Mouse (Mus musculus): ENCODE measurements around the gene Riok2.

The Riok2 gene

GRCm38 (mm10) chr17:17403038-17403437, 28.9 kb downstream of the Riok2 start:
- H3K4me3 ChIP-seq (replicated peaks; ENCODE audit: low read length) = 0 out of 2 replicates have a peak overlapping the region, but pooled peaks have one; percentile 14
- TF ChIP-seq POU5F1 (IDR thresholded peaks at IDR 0.05; ENCODE audit: borderline replicate concordance, low read length) (no peak), NANOG (IDR thresholded peaks at IDR 0.05; ENCODE audit: borderline replicate concordance, low read length) (no peak), CTCF (conservative IDR thresholded peaks at IDR 0.05; ENCODE audit: low read length) (no peak)
- no peaks in the 10 kb centered on the region for H3K27me3 ChIP-seq (ENCODE audit: insufficient read depth, low read length)
- H3K9me3 ChIP-seq (ENCODE audit: low read length) = no peaks in the 10 kb centered on the region
- peaks cover 49% of the 10 kb centered on the region for H3K4me1 ChIP-seq (replicated peaks; ENCODE audit: low read depth, low read length)
- no peaks in the 10 kb centered on the region for H3K36me3 ChIP-seq (ENCODE audit: insufficient read depth, low read length)

- Histone ChIP-seq H3K27me3 (ENCODE audit: insufficient read depth, low read length) (no peaks in the 10 kb centered on the region), H3K4me3 (replicated peaks; ENCODE audit: low read length) (no peak overlapping the region), H3K9me3 (ENCODE audit: low read length) (no peaks in the 10 kb centered on the region), H3K36me3 (ENCODE audit: insufficient read depth, low read length) (no peaks in the 10 kb centered on the region), H3K4me1 (replicated peaks; ENCODE audit: low read depth, low read length) (peaks cover 55% of the 10 kb centered on the region)
- TF ChIP-seq NANOG (IDR thresholded peaks at IDR 0.05; ENCODE audit: borderline replicate concordance, low read length) = no peak
- no peak for TF ChIP-seq CTCF (conservative IDR thresholded peaks at IDR 0.05; ENCODE audit: low read length)
- TF ChIP-seq POU5F1 (IDR thresholded peaks at IDR 0.05; ENCODE audit: borderline replicate concordance, low read length) = no peak
Measured at GRCm38 (mm10) chr17:17403578-17404112, 29.5 kb downstream of the Riok2 start.

- TF ChIP-seq NANOG (IDR thresholded peaks at IDR 0.05; ENCODE audit: borderline replicate concordance, low read length) (no peak), POU5F1 (IDR thresholded peaks at IDR 0.05; ENCODE audit: borderline replicate concordance, low read length) (no peak), CTCF (conservative IDR thresholded peaks at IDR 0.05; ENCODE audit: low read length) (no peak)
- no peak overlapping the region for H3K4me3 ChIP-seq (replicated peaks; ENCODE audit: low read length)
- peaks cover 68% of the 10 kb centered on the region for H3K4me1 ChIP-seq (replicated peaks; ENCODE audit: low read depth, low read length)
- no peaks in the 10 kb centered on the region for H3K9me3 ChIP-seq (ENCODE audit: low read length)
- H3K27me3 ChIP-seq (ENCODE audit: insufficient read depth, low read length) = no peaks in the 10 kb centered on the region
- H3K36me3 ChIP-seq (ENCODE audit: insufficient read depth, low read length) = no peaks in the 10 kb centered on the region
Measured at GRCm38 (mm10) chr17:17404811-17405544, 30.9 kb downstream of the Riok2 start.

DNA sequence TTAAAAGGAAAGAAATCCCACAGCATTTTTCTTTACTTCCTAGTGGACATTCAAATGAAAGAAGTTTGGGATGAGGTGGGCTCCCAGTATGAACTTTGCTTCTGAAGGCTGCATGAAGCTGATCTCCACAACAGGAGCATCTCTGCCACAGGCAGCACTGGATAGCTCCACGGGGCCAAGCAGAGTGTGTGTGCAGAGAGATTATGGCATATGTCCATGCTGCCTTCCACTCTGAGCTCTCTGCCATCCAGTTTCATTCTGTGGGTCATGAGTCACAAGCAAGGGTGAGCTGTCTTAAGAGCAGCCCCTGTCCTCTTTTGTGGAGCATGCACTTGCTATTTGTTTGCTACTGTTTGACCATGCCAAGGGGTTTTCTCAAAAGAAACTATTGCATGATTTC, 31.5 kb downstream of the Riok2 start:
- Histone ChIP-seq H3K4me3 (replicated peaks; ENCODE audit: low read length) (no peak overlapping the region), H3K9me3 (ENCODE audit: low read length) (no peaks in the 10 kb centered on the region), H3K4me1 (replicated peaks; ENCODE audit: low read depth, low read length) (peaks cover 74% of the 10 kb centered on the region), H3K27me3 (ENCODE audit: insufficient read depth, low read length) (no peaks in the 10 kb centered on the region), H3K36me3 (ENCODE audit: insufficient read depth, low read length) (no peaks in the 10 kb centered on the region)
- no peak for TF ChIP-seq NANOG (IDR thresholded peaks at IDR 0.05; ENCODE audit: borderline replicate concordance, low read length)
- no peak for TF ChIP-seq POU5F1 (IDR thresholded peaks at IDR 0.05; ENCODE audit: borderline replicate concordance, low read length)
- TF ChIP-seq CTCF (conservative IDR thresholded peaks at IDR 0.05; ENCODE audit: low read length) = no peak

DNA sequence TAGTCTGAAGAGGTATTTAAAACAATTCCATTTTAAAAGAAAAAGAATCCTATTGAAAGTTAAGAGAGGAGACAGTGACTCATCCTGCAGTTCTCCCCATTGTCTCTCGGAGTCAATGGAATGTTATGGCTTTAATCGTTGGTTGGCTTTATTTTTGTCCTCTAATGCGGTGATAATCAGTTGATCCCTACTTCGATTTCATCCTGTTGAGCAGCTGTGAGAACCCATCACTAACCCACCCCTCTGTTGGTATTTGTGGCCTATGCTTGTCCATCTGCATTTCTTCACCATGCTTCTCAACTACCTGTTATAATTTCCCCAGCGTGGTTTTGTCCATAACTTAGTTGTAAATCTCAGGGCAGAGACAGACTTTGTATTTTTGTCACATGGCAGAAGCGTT, 34.0 kb downstream of the Riok2 start:
- TF ChIP-seq NANOG (IDR thresholded peaks at IDR 0.05; ENCODE audit: borderline replicate concordance, low read length) = peak; percentile 68; the same call in 1 of the 2 replicates
- TF ChIP-seq POU5F1 (IDR thresholded peaks at IDR 0.05; ENCODE audit: borderline replicate concordance, low read length) = no peak
- TF ChIP-seq CTCF (conservative IDR thresholded peaks at IDR 0.05; ENCODE audit: low read length) = no peak
- no peaks in the 10 kb centered on the region for H3K9me3 ChIP-seq (ENCODE audit: low read length)
- H3K4me1 ChIP-seq (replicated peaks; ENCODE audit: low read depth, low read length) = peaks cover 85% of the 10 kb centered on the region
- H3K4me3 ChIP-seq (replicated peaks; ENCODE audit: low read length) = no peak overlapping the region
- no peaks in the 10 kb centered on the region for H3K27me3 ChIP-seq (ENCODE audit: insufficient read depth, low read length)
- H3K36me3 ChIP-seq (ENCODE audit: insufficient read depth, low read length) = no peaks in the 10 kb centered on the region

GRCm38 (mm10) chr17:17408720-17409478, 34.8 kb downstream of the Riok2 start:
- peaks cover 87% of the 10 kb centered on the region for H3K4me1 ChIP-seq (replicated peaks; ENCODE audit: low read depth, low read length)
- no peaks in the 10 kb centered on the region for H3K27me3 ChIP-seq (ENCODE audit: insufficient read depth, low read length)
- no peaks in the 10 kb centered on the region for H3K36me3 ChIP-seq (ENCODE audit: insufficient read depth, low read length)
- no peak overlapping the region for H3K4me3 ChIP-seq (replicated peaks; ENCODE audit: low read length)
- TF ChIP-seq POU5F1 (IDR thresholded peaks at IDR 0.05; ENCODE audit: borderline replicate concordance, low read length) (no peak), CTCF (conservative IDR thresholded peaks at IDR 0.05; ENCODE audit: low read length) (no peak), NANOG (IDR thresholded peaks at IDR 0.05; ENCODE audit: borderline replicate concordance, low read length) (no peak)
- no peaks in the 10 kb centered on the region for H3K9me3 ChIP-seq (ENCODE audit: low read length)

- H3K36me3 ChIP-seq (ENCODE audit: insufficient read depth, low read length) = no peaks in the 10 kb centered on the region
- no peaks in the 10 kb centered on the region for H3K27me3 ChIP-seq (ENCODE audit: insufficient read depth, low read length)
- peaks cover 87% of the 10 kb centered on the region for H3K4me1 ChIP-seq (replicated peaks; ENCODE audit: low read depth, low read length)
- no peaks in the 10 kb centered on the region for H3K9me3 ChIP-seq (ENCODE audit: low read length)
- TF ChIP-seq POU5F1 (IDR thresholded peaks at IDR 0.05; ENCODE audit: borderline replicate concordance, low read length) (no peak), CTCF (conservative IDR thresholded peaks at IDR 0.05; ENCODE audit: low read length) (no peak; the same call in 1 of the 2 replicates), NANOG (IDR thresholded peaks at IDR 0.05; ENCODE audit: borderline replicate concordance, low read length) (no peak)
- H3K4me3 ChIP-seq (replicated peaks; ENCODE audit: low read length) = no peak overlapping the region
Measured at GRCm38 (mm10) chr17:17409601-17410000, 35.5 kb downstream of the Riok2 start.

DNA sequence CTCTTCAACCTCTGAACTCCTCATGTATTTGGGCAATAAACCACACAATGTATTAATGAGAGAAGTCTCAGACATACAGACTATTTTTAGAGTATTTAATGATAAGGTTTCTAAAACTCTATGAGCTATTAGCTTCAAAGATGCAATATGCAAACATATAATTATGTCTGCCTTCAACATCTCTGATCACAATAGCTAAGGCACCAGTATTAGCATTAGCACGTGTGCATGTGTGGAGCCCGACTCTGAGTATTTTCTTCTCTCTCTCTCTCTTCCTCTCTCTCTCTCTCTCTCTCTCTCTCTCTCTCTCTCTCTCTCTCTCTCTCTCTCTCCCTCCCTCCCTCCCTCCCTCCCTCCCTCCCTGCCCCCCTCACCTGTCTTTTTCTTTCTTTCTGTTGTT, 37.3 kb downstream of the Riok2 start:
- TF ChIP-seq CTCF (conservative IDR thresholded peaks at IDR 0.05; ENCODE audit: low read length) = no peak
- no peak for TF ChIP-seq NANOG (IDR thresholded peaks at IDR 0.05; ENCODE audit: borderline replicate concordance, low read length)
- no peak for TF ChIP-seq POU5F1 (IDR thresholded peaks at IDR 0.05; ENCODE audit: borderline replicate concordance, low read length)
- no peaks in the 10 kb centered on the region for H3K36me3 ChIP-seq (ENCODE audit: insufficient read depth, low read length)
- no peaks in the 10 kb centered on the region for H3K9me3 ChIP-seq (ENCODE audit: low read length)
- H3K27me3 ChIP-seq (ENCODE audit: insufficient read depth, low read length) = no peaks in the 10 kb centered on the region
- H3K4me3 ChIP-seq (replicated peaks; ENCODE audit: low read length) = no peak overlapping the region
- peaks cover 77% of the 10 kb centered on the region for H3K4me1 ChIP-seq (replicated peaks; ENCODE audit: low read depth, low read length)
